Mouse (Mus musculus) hindbrain, embryonic 11.5 days (tissue): ENCODE data around the gene Lamb3. TPM values are rescaled to one million over a fixed set of nuclear protein-coding genes. Genes with fewer than 3 reads are reported as not detected.
A peak's percentile ranks its signal among the peaks of the same experiment; 100 is the strongest.

ENCODE experiments used
- ATAC-seq: fragments of 200-750 bp; cut with Nextera tagmentation; 2 replicates; pipeline ENCODE4 v1.8.0; 2017; ENCODE audit warnings: mild to moderate bottlenecking, moderate TSS enrichment, moderate library complexity; ENCODE audit not compliant: low FRiP score
- DNase-seq: peaks from one replicate; pipeline ENCODE4 v3.0.0-alpha.2; 2015; ENCODE audit warnings: low spot score
- H3K27ac ChIP-seq: fragments of 300-500 bp; sonication (generic); 2 replicates; pipeline ENCODE4 v1.5.1; 2014; ENCODE audit warnings: mild to moderate bottlenecking, low read depth, low read length
- H3K27me3 ChIP-seq: fragments of 300-500 bp; sonication (generic); 2 replicates; pipeline ENCODE4 v1.6.1; 2014; ENCODE audit warnings: mild to moderate bottlenecking, low read length, moderate library complexity, mixed read lengths; ENCODE audit not compliant: control insufficient read depth, insufficient read depth
- H3K36me3 ChIP-seq: fragments of 300-500 bp; sonication (generic); 2 replicates; pipeline ENCODE4 v1.6.1; 2014; ENCODE audit warnings: mild to moderate bottlenecking, low read length, moderate library complexity, mixed read lengths; ENCODE audit not compliant: control insufficient read depth, insufficient read depth
- H3K4me1 ChIP-seq: fragments of 300-500 bp; sonication (generic); replicated peaks from 2 replicates; pipeline ENCODE4 v1.6.1; 2014; ENCODE audit warnings: low read length, mixed read lengths; ENCODE audit not compliant: control insufficient read depth, insufficient read depth
- H3K4me2 ChIP-seq: fragments of 300-500 bp; sonication (generic); replicated peaks from 2 replicates; pipeline ENCODE4 v1.6.1; 2014; ENCODE audit warnings: mild to moderate bottlenecking, low read depth, low read length
- H3K4me3 ChIP-seq: fragments of 300-500 bp; sonication (generic); 2 replicates; pipeline ENCODE4 v1.5.1; 2014; ENCODE audit warnings: low read depth, low read length
- H3K9ac ChIP-seq: fragments of 300-500 bp; sonication (generic); 2 replicates; pipeline ENCODE4 v1.6.1; 2014; ENCODE audit warnings: low read depth, low read length
- H3K9me3 ChIP-seq: fragments of 300-500 bp; sonication (generic); 2 replicates; pipeline ENCODE4 v1.6.1; 2016; ENCODE audit warnings: low read length; ENCODE audit not compliant: control insufficient read depth
- WGBS: fragments of 180-500 bp; shearing (Covaris S2); extraction: QIAGEN DNeasy Blood & Tissue Kit; methylation state at CpG from one replicate; pipeline ENCODE4 v1.1.7; 2014; 5-methylcytosine and 5-hydroxymethylcytosine counted together
- polyA plus RNA-seq: library from polyadenylated mRNA; unstranded; fragments of >200 nt; fragmentation: Nextera tagmentation; extraction: Ambion mirVana; gene quantifications from 2 replicates; pipeline ENCODE4 v1.2.1, GENCODE M21; 2014

Gene Lamb3
- polyA plus RNA-seq, 1 experiment from 2014 or later, result 0.12 TPM

GRCm38 (mm10) chr1:193327216-193327615, 119.7 kb downstream of the Lamb3 start:
- DNase-seq, result no peak
- 96% methylated on average over 1 of the region's 1 CpGs for WGBS
- ATAC-seq, result no peak

GRCm38 (mm10) chr1:193327686-193328085, 120.2 kb downstream of the Lamb3 start:
- WGBS, result 79% methylated on average over 5 of the region's 5 CpGs
- no peak overlapping the region for H3K4me3 ChIP-seq
- no peaks in the 10 kb centered on the region for H3K36me3 ChIP-seq
- no peaks in the 10 kb centered on the region for H3K9me3 ChIP-seq
- no peaks in the 10 kb centered on the region for H3K4me1 ChIP-seq
- ATAC-seq, result no peak
- no peak overlapping the region for H3K9ac ChIP-seq
- H3K27ac ChIP-seq, result no peak overlapping the region
- no peaks in the 10 kb centered on the region for H3K27me3 ChIP-seq
- H3K4me2 ChIP-seq, result no peak overlapping the region
- no peak for DNase-seq

More at GRCm38 (mm10) chr1:193327216-193327615, 119.7 kb downstream of the Lamb3 start:
- H3K27ac ChIP-seq, result no peak overlapping the region
- H3K27me3 ChIP-seq, result no peaks in the 10 kb centered on the region
- H3K9ac ChIP-seq, result no peak overlapping the region
- H3K4me2 ChIP-seq, result no peak overlapping the region
- H3K9me3 ChIP-seq, result no peaks in the 10 kb centered on the region
- no peaks in the 10 kb centered on the region for H3K4me1 ChIP-seq
- H3K36me3 ChIP-seq, result no peaks in the 10 kb centered on the region
- H3K4me3 ChIP-seq, result no peak overlapping the region

GRCm38 (mm10) chr1:193329557-193329956, 122.1 kb downstream of the Lamb3 start:
- Histone ChIP-seq H3K36me3 (no peaks in the 10 kb centered on the region), H3K4me2 (no peak overlapping the region), H3K9me3 (no peaks in the 10 kb centered on the region), H3K9ac (no peak overlapping the region), H3K27me3 (no peaks in the 10 kb centered on the region), H3K4me3 (no peak overlapping the region), H3K4me1 (no peaks in the 10 kb centered on the region), H3K27ac (no peak overlapping the region)
- 84% methylated on average over 9 of the region's 9 CpGs for WGBS
- ATAC-seq (no peak), DNase-seq (no peak)

- H3K9ac ChIP-seq, result no peak overlapping the region
Observed at GRCm38 (mm10) chr1:193330172-193330571, 122.7 kb downstream of the Lamb3 start.

GRCm38 (mm10) chr1:193330626-193331025, 123.1 kb downstream of the Lamb3 start:
- 80% methylated on average over 7 of the region's 7 CpGs for WGBS
- DNase-seq, result no peak
- no peaks in the 10 kb centered on the region for H3K4me1 ChIP-seq
- H3K27ac ChIP-seq, result no peak overlapping the region
- no peak overlapping the region for H3K9ac ChIP-seq
- no peaks in the 10 kb centered on the region for H3K27me3 ChIP-seq
- H3K4me2 ChIP-seq, result no peak overlapping the region
- no peaks in the 10 kb centered on the region for H3K9me3 ChIP-seq
- H3K4me3 ChIP-seq, result no peak overlapping the region
- ATAC-seq, result no peak
- H3K36me3 ChIP-seq, result no peaks in the 10 kb centered on the region

More at GRCm38 (mm10) chr1:193330172-193330571, 122.7 kb downstream of the Lamb3 start:
- no peak overlapping the region for H3K4me3 ChIP-seq
- no peaks in the 10 kb centered on the region for H3K9me3 ChIP-seq
- no peak overlapping the region for H3K27ac ChIP-seq
- H3K36me3 ChIP-seq, result no peaks in the 10 kb centered on the region
- H3K4me2 ChIP-seq, result no peak overlapping the region
- no peaks in the 10 kb centered on the region for H3K4me1 ChIP-seq
- H3K27me3 ChIP-seq, result no peaks in the 10 kb centered on the region
- DNase-seq (peak; percentile 64), ATAC-seq (peak; percentile 68)
- WGBS, result 46% methylated on average over 10 of the region's 10 CpGs

- Histone ChIP-seq H3K4me1 (no peaks in the 10 kb centered on the region), H3K36me3 (no peaks in the 10 kb centered on the region), H3K27ac (no peak overlapping the region), H3K9ac (no peak overlapping the region), H3K9me3 (no peaks in the 10 kb centered on the region), H3K27me3 (no peaks in the 10 kb centered on the region), H3K4me3 (no peak overlapping the region), H3K4me2 (no peak overlapping the region)
- WGBS, result 84% methylated on average over 13 of the region's 13 CpGs
- DNase-seq (no peak), ATAC-seq (no peak)
Observed at GRCm38 (mm10) chr1:193332018-193332417, 124.5 kb downstream of the Lamb3 start.

- Histone ChIP-seq H3K9me3 (no peaks in the 10 kb centered on the region), H3K27ac (no peak overlapping the region), H3K4me1 (no peaks in the 10 kb centered on the region), H3K4me2 (no peak overlapping the region), H3K36me3 (no peaks in the 10 kb centered on the region), H3K27me3 (no peaks in the 10 kb centered on the region), H3K9ac (no peak overlapping the region), H3K4me3 (no peak overlapping the region)
- ATAC-seq (no peak), DNase-seq (no peak)
- 94% methylated on average over 1 of the region's 1 CpGs for WGBS
Observed at GRCm38 (mm10) chr1:193332671-193333070, 125.2 kb downstream of the Lamb3 start.

- WGBS, result 70% methylated on average over 3 of the region's 3 CpGs
- DNase-seq (no peak), ATAC-seq (no peak)
- H3K9me3 ChIP-seq, result no peaks in the 10 kb centered on the region
- H3K27me3 ChIP-seq, result no peaks in the 10 kb centered on the region
- no peak overlapping the region for H3K27ac ChIP-seq
- H3K36me3 ChIP-seq, result no peaks in the 10 kb centered on the region
- H3K4me1 ChIP-seq, result no peaks in the 10 kb centered on the region
- no peak overlapping the region for H3K9ac ChIP-seq
- H3K4me3 ChIP-seq, result no peak overlapping the region
- H3K4me2 ChIP-seq, result no peak overlapping the region
Observed at GRCm38 (mm10) chr1:193333776-193334175, 126.3 kb downstream of the Lamb3 start.

- DNase-seq (no peak), ATAC-seq (no peak)
- H3K27me3 ChIP-seq, result no peaks in the 10 kb centered on the region
- H3K9ac ChIP-seq, result no peak overlapping the region
- no peak overlapping the region for H3K4me3 ChIP-seq
- no peaks in the 10 kb centered on the region for H3K4me1 ChIP-seq
- whole genome bisulfite sequencing, result 85% methylated on average over 6 of the region's 6 CpGs
- H3K9me3 ChIP-seq, result no peaks in the 10 kb centered on the region
- H3K27ac ChIP-seq, result no peak overlapping the region
- H3K4me2 ChIP-seq, result no peak overlapping the region
- H3K36me3 ChIP-seq, result no peaks in the 10 kb centered on the region
Observed at GRCm38 (mm10) chr1:193334546-193334945, 127.0 kb downstream of the Lamb3 start.
